Mouse (Mus musculus): ENCODE results near the gene Zfp865.
"Not testable (repeated sequence)": the region's sequence is repeated elsewhere in the genome, so short reads cannot be mapped to it uniquely, and the experiment has no call there.

GRCm38 (mm10) chr7:5079365-5080009, 59.3 kb downstream of the Zfp865 start:
- not testable (repeated sequence) for TF ChIP-seq POLR2A (IDR thresholded peaks at IDR 0.05; ENCODE audit: low read depth, low read length); CTCF (IDR thresholded peaks at IDR 0.05; ENCODE audit: extremely low read depth, insufficient read length, insufficient replicate concordance, low read depth, low read length)
